ENCODE assay signal across 7 mouse cellular contexts in the genomic region with DNA sequence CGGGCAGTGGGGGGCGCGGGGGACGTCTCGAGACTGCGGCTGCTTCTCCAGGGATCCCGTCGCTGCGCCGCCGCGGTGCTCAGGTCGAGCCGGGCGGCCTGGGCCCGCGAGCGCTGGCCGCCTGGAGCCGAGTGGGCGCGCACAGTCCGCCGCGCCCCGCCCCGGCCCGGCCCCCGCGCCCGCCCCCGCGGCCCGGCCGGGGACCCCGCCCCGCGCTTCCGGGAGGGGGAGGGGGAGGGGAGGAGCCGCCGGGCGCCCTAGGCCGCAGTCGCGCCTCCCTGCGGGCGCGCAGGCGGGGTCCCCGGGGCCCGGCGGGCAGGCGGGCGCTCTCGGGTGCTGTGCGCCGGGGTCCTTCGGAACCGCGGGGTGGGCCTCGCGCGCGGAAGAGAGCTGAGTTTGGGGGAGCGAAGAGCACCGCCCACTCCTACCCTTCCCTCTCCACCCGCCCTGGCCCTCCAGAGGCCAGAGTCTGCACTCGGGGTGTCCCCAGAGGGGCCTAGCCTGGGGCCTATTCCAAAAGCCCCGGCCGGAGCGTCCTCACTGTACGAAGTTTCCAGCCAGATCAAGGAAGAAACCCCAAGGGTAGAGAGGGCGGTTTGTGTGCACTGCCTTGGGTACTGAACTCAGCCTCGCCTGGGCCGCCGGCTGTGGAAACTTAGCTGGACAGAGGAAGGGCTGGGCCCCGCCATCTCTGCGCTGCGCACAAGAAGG. TPM values are rescaled to one million over a fixed set of nuclear protein-coding genes. Genes with fewer than 3 reads are reported as not detected.
DNase-seq lines count a peak whose midpoint lies in the region; ATAC-seq and TF ChIP-seq lines count a peak whose summit lies in the region.

No protein-coding gene starts in this region.

- peak; percentile 89 for DNase-seq in adrenal gland, postnatal 25 days
- peak; percentile 83 for DNase-seq in embryonic facial prominence, embryonic 14.5 days (ENCODE audit: low spot score)
- peak; percentile 88 for DNase-seq in heart, adult 9 months (ENCODE audit: low spot score in 2 of 2)
- DNase-seq in kidney, adult 9 months, result peak; percentile 83
- DNase-seq in limb, embryonic 14.5 days (ENCODE audit: low spot score), result peak; percentile 73
- peak; percentile 83 to 90 for DNase-seq in spleen, adult 18-20 months

- peak; percentile 94 for ATAC-seq in embryonic facial prominence, embryonic 14.5 days (ENCODE audit: low read depth)
- peak; percentile 91 for ATAC-seq in limb, embryonic 14.5 days (ENCODE audit: low FRiP score, low read depth)
- peak; percentile 92 for ATAC-seq in midbrain, embryonic 15.5 days (replicated peaks)

- H3K36me3 ChIP-seq in embryonic facial prominence, embryonic 14.5 days (ENCODE audit: control insufficient read depth, insufficient read depth, low read length), result no peaks in the 10 kb centered on the region
- no peaks in the 10 kb centered on the region for H3K36me3 ChIP-seq in limb, embryonic 14.5 days (ENCODE audit: control insufficient read depth, insufficient read depth, low read length)
- H3K36me3 ChIP-seq in midbrain, embryonic 15.5 days (replicated peaks), result no peaks in the 10 kb centered on the region

- TF ChIP-seq POLR2A in limb, embryonic 14.5 days (IDR thresholded peaks at IDR 0.05; ENCODE audit: borderline replicate concordance, extremely low read depth, insufficient read depth, insufficient read length), result 0 out of 2 replicates have a peak, but pooled peaks have one; percentile 28

- peak overlapping the region; percentile 92 for H3K9ac ChIP-seq in embryonic facial prominence, embryonic 14.5 days (ENCODE audit: low read depth, low read length)
- H3K9ac ChIP-seq in limb, embryonic 14.5 days (ENCODE audit: low read depth, low read length, severe bottlenecking), result peak overlapping the region; percentile 92
- H3K9ac ChIP-seq in midbrain, embryonic 15.5 days, result peak overlapping the region; percentile 89

- peak overlapping the region; percentile 86 for H3K27ac ChIP-seq in embryonic facial prominence, embryonic 14.5 days (replicated peaks; ENCODE audit: low read depth, low read length)
- peak overlapping the region; percentile 93 for H3K27ac ChIP-seq in limb, embryonic 14.5 days (replicated peaks; ENCODE audit: low read depth, low read length)
- peak overlapping the region; percentile 86 for H3K27ac ChIP-seq in midbrain, embryonic 15.5 days

- peak overlapping the region; percentile 87 for H3K4me2 ChIP-seq in embryonic facial prominence, embryonic 14.5 days (ENCODE audit: low read depth, low read length)
- peak overlapping the region; percentile 74 for H3K4me2 ChIP-seq in limb, embryonic 14.5 days (replicated peaks; ENCODE audit: low read depth, low read length, severe bottlenecking)
- peak overlapping the region; percentile 86 for H3K4me2 ChIP-seq in midbrain, embryonic 15.5 days

- peak overlapping the region; percentile 92 for H3K4me3 ChIP-seq in embryonic facial prominence, embryonic 14.5 days (ENCODE audit: low read depth, low read length)
- peak overlapping the region; percentile 97 for H3K4me3 ChIP-seq in limb, embryonic 14.5 days (replicated peaks; ENCODE audit: low read length)
- peak overlapping the region; percentile 84 for H3K4me3 ChIP-seq in midbrain, embryonic 15.5 days

- peaks cover 13% of the 10 kb centered on the region for H3K4me1 ChIP-seq in embryonic facial prominence, embryonic 14.5 days (ENCODE audit: control insufficient read depth, insufficient read depth, low read length)
- H3K4me1 ChIP-seq in limb, embryonic 14.5 days (ENCODE audit: control insufficient read depth, insufficient read depth, low read length), result peaks cover 32% of the 10 kb centered on the region
- H3K4me1 ChIP-seq in midbrain, embryonic 15.5 days, result peaks cover 19% of the 10 kb centered on the region

- no peaks in the 10 kb centered on the region for H3K9me3 ChIP-seq in embryonic facial prominence, embryonic 14.5 days (ENCODE audit: control insufficient read depth, low read length)
- no peaks in the 10 kb centered on the region for H3K9me3 ChIP-seq in limb, embryonic 14.5 days (ENCODE audit: control insufficient read depth, low read length)
- H3K9me3 ChIP-seq in midbrain, embryonic 15.5 days, result no peaks in the 10 kb centered on the region

- under 1% methylated on average over 12 of the region's 79 CpGs for WGBS in embryonic facial prominence, embryonic 14.5 days
- 0% methylated on average over 24 of the region's 79 CpGs for WGBS in limb, embryonic 14.5 days
- 1% methylated on average over 42 of the region's 79 CpGs for WGBS in midbrain, embryonic 15.5 days

- H3K27me3 ChIP-seq in embryonic facial prominence, embryonic 14.5 days (replicated peaks; ENCODE audit: control insufficient read depth, insufficient read depth, low read length), result no peaks in the 10 kb centered on the region
- no peaks in the 10 kb centered on the region for H3K27me3 ChIP-seq in limb, embryonic 14.5 days (ENCODE audit: control insufficient read depth, insufficient read depth, low read length)
- H3K27me3 ChIP-seq in midbrain, embryonic 15.5 days (replicated peaks), result no peaks in the 10 kb centered on the region

RNA-seq across cellular contexts. Expression of a gene that starts 0.5 kb away (rescaled TPM):
- 110 and 127 TPM in 2 replicates for total RNA-seq in adrenal gland, postnatal 25 days (2021)
- 38.9 and 46.0 TPM in 2 replicates for polyA plus RNA-seq in embryonic facial prominence, embryonic 14.5 days (2014; fragmentation: Nextera tagmentation; extraction: Ambion mirVana)
- polyA plus RNA-seq in limb, embryonic 14.5 days (2012; rRNA removed), result 37.6 and 40.6 TPM in 2 replicates
- 46.7 and 50.7 TPM in 2 replicates for polyA plus RNA-seq in limb, embryonic 14.5 days (2014; fragmentation: Nextera tagmentation; extraction: Ambion mirVana)
- polyA plus RNA-seq in midbrain, embryonic 15.5 days (2015; fragmentation: Nextera tagmentation; extraction: Ambion mirVana), result 18.5 and 18.6 TPM in 2 replicates

Comparison
In these comparisons a context has a peak if more than half of its experiments do, and no peak if none do; other contexts are left out.
1. Peak in every context shown above with its lines: DNase-seq, ATAC-seq, H3K4me3 ChIP-seq and H3K27ac ChIP-seq.